Mouse (Mus musculus): Measurements from ENCODE around the gene Pth. TPM values are rescaled to one million over a fixed set of nuclear protein-coding genes. Genes with fewer than 3 reads are reported as not detected.

Gene Pth
- polyA plus RNA-seq, 1 experiment, result not detected

DNA sequence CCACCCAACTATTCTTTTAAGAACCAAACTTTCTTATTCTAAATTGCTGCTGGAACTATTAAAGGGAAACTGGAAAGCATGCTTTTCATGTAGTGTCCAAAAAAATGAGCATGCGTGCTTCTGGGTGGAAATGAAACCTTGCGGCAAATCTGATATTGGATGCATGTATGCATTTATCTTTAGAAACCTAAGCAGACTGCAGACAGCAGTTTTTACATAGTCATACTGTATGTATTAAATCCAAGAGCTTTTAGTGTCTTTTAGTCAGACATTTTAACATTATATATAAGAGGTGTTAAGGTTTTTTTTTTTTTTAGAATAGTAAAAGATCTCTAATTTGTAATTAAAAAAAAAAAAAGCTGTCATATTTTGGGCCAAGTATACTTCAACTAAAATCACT lies 40.7 kb downstream of the Pth start:
- no peak for DNase-seq (ENCODE audit: low read depth, low spot score)
- WGBS, result 95% methylated on average over 2 of the region's 2 CpGs

DNA sequence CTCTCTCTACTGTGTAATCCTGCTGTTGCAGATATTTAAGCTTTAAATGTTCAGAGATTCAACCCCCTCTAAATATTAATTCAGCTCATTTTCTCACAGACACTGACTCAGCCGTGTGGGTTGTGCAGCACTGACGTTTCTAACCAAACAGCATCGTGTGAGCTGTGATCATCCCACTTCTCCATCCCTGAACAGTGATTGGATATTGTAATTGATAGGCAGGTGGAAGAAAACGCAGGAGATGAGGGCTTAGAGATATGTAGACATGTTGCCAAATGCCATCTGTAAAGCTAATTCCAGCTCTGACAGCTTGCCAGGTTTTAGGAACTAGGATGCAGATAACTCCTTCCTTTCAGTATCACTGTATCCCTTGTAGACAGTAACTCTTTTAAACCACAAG lies 41.1 kb downstream of the Pth start:
- 26% methylated on average over 4 of the region's 4 CpGs for whole genome bisulfite sequencing
- DNase-seq (ENCODE audit: low read depth, low spot score), result no peak

Other genes starting within 250 kb of the Pth start
- gene Arntl, start 181.1 kb downstream of the Pth start, polyA plus RNA-seq (2012; rRNA removed), result 19.8 and 25.8 TPM in 2 replicates
- 5.7 and 6.1 TPM in 2 replicates for gene Btbd10, start 19.2 kb downstream of the Pth start, polyA plus RNA-seq (2012; rRNA removed)
- 2.1 and 4.0 TPM in 2 replicates for gene Far1, start 125.3 kb upstream of the Pth start, polyA plus RNA-seq (2012; rRNA removed)

Data from large intestine, adult 2 months (tissue).